Mouse (Mus musculus): ENCODE data around the gene Lpin1. TPM values are rescaled to one million over a fixed set of nuclear protein-coding genes. Genes with fewer than 3 reads are reported as not detected.

Lpin1 gene
- polyA plus RNA-seq, 1 experiment = 19.6 TPM

GRCm38 (mm10) chr12:16593014-16593413, 17.8 kb downstream of the Lpin1 start:
- no peak for TF ChIP-seq POLR2A (IDR thresholded peaks at IDR 0.05; ENCODE audit: borderline replicate concordance, low read depth, low read length)
- no peak for TF ChIP-seq CTCF (IDR thresholded peaks at IDR 0.05; ENCODE audit: low read depth, low read length)
- peaks cover 22% of the 10 kb centered on the region for H3K4me1 ChIP-seq (ENCODE audit: control insufficient read depth, insufficient read depth, low read length)
- H3K27ac ChIP-seq (ENCODE audit: insufficient read depth, low read depth, low read length) = no peak overlapping the region
- no peak overlapping the region for H3K4me3 ChIP-seq (ENCODE audit: insufficient read depth, low read length)

GRCm38 (mm10) chr12:16592451-16592850, 18.3 kb downstream of the Lpin1 start:
- no peak overlapping the region for H3K4me3 ChIP-seq (ENCODE audit: insufficient read depth, low read length)
- H3K4me1 ChIP-seq (ENCODE audit: control insufficient read depth, insufficient read depth, low read length) = peaks cover 26% of the 10 kb centered on the region
- no peak overlapping the region for H3K27ac ChIP-seq (ENCODE audit: insufficient read depth, low read depth, low read length)
- TF ChIP-seq POLR2A (IDR thresholded peaks at IDR 0.05; ENCODE audit: borderline replicate concordance, low read depth, low read length) = no peak
- TF ChIP-seq CTCF (IDR thresholded peaks at IDR 0.05; ENCODE audit: low read depth, low read length) = no peak

GRCm38 (mm10) chr12:16591453-16592200, 19.1 kb downstream of the Lpin1 start:
- Histone ChIP-seq H3K27ac (ENCODE audit: insufficient read depth, low read depth, low read length) (0 out of 2 replicates have a peak overlapping the region, but pooled peaks have one; percentile 9), H3K4me1 (ENCODE audit: control insufficient read depth, insufficient read depth, low read length) (peaks cover 33% of the 10 kb centered on the region), H3K4me3 (ENCODE audit: insufficient read depth, low read length) (peak overlapping the region; percentile 55)
- TF ChIP-seq POLR2A (IDR thresholded peaks at IDR 0.05; ENCODE audit: borderline replicate concordance, low read depth, low read length) = no peak
- no peak for TF ChIP-seq CTCF (IDR thresholded peaks at IDR 0.05; ENCODE audit: low read depth, low read length)

GRCm38 (mm10) chr12:16589966-16590365, 20.8 kb downstream of the Lpin1 start:
- TF ChIP-seq CTCF (IDR thresholded peaks at IDR 0.05; ENCODE audit: low read depth, low read length) (no peak), POLR2A (IDR thresholded peaks at IDR 0.05; ENCODE audit: borderline replicate concordance, low read depth, low read length) (no peak)
- H3K4me3 ChIP-seq (ENCODE audit: insufficient read depth, low read length) = no peak overlapping the region
- H3K4me1 ChIP-seq (ENCODE audit: control insufficient read depth, insufficient read depth, low read length) = peaks cover 43% of the 10 kb centered on the region
- H3K27ac ChIP-seq (ENCODE audit: insufficient read depth, low read depth, low read length) = no peak overlapping the region

GRCm38 (mm10) chr12:16589204-16589949, 21.4 kb downstream of the Lpin1 start:
- peaks cover 49% of the 10 kb centered on the region for H3K4me1 ChIP-seq (ENCODE audit: control insufficient read depth, insufficient read depth, low read length)
- TF ChIP-seq CTCF (IDR thresholded peaks at IDR 0.05; ENCODE audit: low read depth, low read length) = no peak
- TF ChIP-seq POLR2A (IDR thresholded peaks at IDR 0.05; ENCODE audit: borderline replicate concordance, low read depth, low read length) = 0 out of 2 replicates have a peak, but pooled peaks have one; percentile 21
- peak overlapping the region; percentile 82 for H3K27ac ChIP-seq (ENCODE audit: insufficient read depth, low read depth, low read length)
- peak overlapping the region; percentile 76 for H3K4me3 ChIP-seq (ENCODE audit: insufficient read depth, low read length)

GRCm38 (mm10) chr12:16588396-16589042, 22.2 kb downstream of the Lpin1 start:
- Histone ChIP-seq H3K4me1 (ENCODE audit: control insufficient read depth, insufficient read depth, low read length) (peaks cover 56% of the 10 kb centered on the region), H3K4me3 (ENCODE audit: insufficient read depth, low read length) (peak overlapping the region; percentile 76), H3K27ac (ENCODE audit: insufficient read depth, low read depth, low read length) (peak overlapping the region; percentile 82)
- TF ChIP-seq CTCF (IDR thresholded peaks at IDR 0.05; ENCODE audit: low read depth, low read length) (no peak), POLR2A (IDR thresholded peaks at IDR 0.05; ENCODE audit: borderline replicate concordance, low read depth, low read length) (no peak)

GRCm38 (mm10) chr12:16587767-16588166, 23.0 kb downstream of the Lpin1 start:
- Histone ChIP-seq H3K4me1 (ENCODE audit: control insufficient read depth, insufficient read depth, low read length) (peaks cover 63% of the 10 kb centered on the region), H3K4me3 (ENCODE audit: insufficient read depth, low read length) (peak overlapping the region; percentile 76; the same call in 1 of the 2 replicates), H3K27ac (ENCODE audit: insufficient read depth, low read depth, low read length) (no peak overlapping the region)
- TF ChIP-seq POLR2A (IDR thresholded peaks at IDR 0.05; ENCODE audit: borderline replicate concordance, low read depth, low read length) = no peak
- TF ChIP-seq CTCF (IDR thresholded peaks at IDR 0.05; ENCODE audit: low read depth, low read length) = no peak

GRCm38 (mm10) chr12:16587111-16587510, 23.7 kb downstream of the Lpin1 start:
- peaks cover 64% of the 10 kb centered on the region for H3K4me1 ChIP-seq (ENCODE audit: control insufficient read depth, insufficient read depth, low read length)
- no peak overlapping the region for H3K27ac ChIP-seq (ENCODE audit: insufficient read depth, low read depth, low read length)
- TF ChIP-seq CTCF (IDR thresholded peaks at IDR 0.05; ENCODE audit: low read depth, low read length) (no peak), POLR2A (IDR thresholded peaks at IDR 0.05; ENCODE audit: borderline replicate concordance, low read depth, low read length) (no peak)
- H3K4me3 ChIP-seq (ENCODE audit: insufficient read depth, low read length) = no peak overlapping the region

GRCm38 (mm10) chr12:16584964-16585363, 25.8 kb downstream of the Lpin1 start:
- TF ChIP-seq POLR2A (IDR thresholded peaks at IDR 0.05; ENCODE audit: borderline replicate concordance, low read depth, low read length) (no peak), CTCF (IDR thresholded peaks at IDR 0.05; ENCODE audit: low read depth, low read length) (no peak)
- Histone ChIP-seq H3K4me3 (ENCODE audit: insufficient read depth, low read length) (no peak overlapping the region), H3K4me1 (ENCODE audit: control insufficient read depth, insufficient read depth, low read length) (peaks cover 63% of the 10 kb centered on the region), H3K27ac (ENCODE audit: insufficient read depth, low read depth, low read length) (no peak overlapping the region)
